Mouse (Mus musculus): ENCODE results near the gene Mrc1. TPM values are rescaled to one million over a fixed set of nuclear protein-coding genes. Genes with fewer than 3 reads are reported as not detected.
"Not testable (repeated sequence)": the region's sequence is repeated elsewhere in the genome, so short reads cannot be mapped to it uniquely, and the experiment has no call there.

Gene Mrc1
- under 1 TPM in 1 of 2 experiments, not detected in 1; 0.14 TPM for polyA plus RNA-seq (2017; shearing (Covaris generic))

GRCm38 (mm10) chr2:14229149-14229548, at the start of gene Mrc1:
TSS of gene Mrc1 (plus strand) at chr2:14229392.
- ATAC-seq: no peak

- no peak for ATAC-seq
Observed at GRCm38 (mm10) chr2:14184375-14184774, 44.8 kb upstream of the Mrc1 start.

GRCm38 (mm10) chr2:14190684-14191083, 38.5 kb upstream of the Mrc1 start:
- ATAC-seq: no peak

GRCm38 (mm10) chr2:14191601-14192000, 37.6 kb upstream of the Mrc1 start:
- ATAC-seq: no peak

GRCm38 (mm10) chr2:14192046-14192445, 37.1 kb upstream of the Mrc1 start:
- ATAC-seq: no peak

GRCm38 (mm10) chr2:14198325-14198903, 30.8 kb upstream of the Mrc1 start:
- ATAC-seq: not testable (repeated sequence)

- ATAC-seq: no peak
Observed at GRCm38 (mm10) chr2:14199621-14200020, 29.6 kb upstream of the Mrc1 start.

GRCm38 (mm10) chr2:14200879-14201445, 28.2 kb upstream of the Mrc1 start:
- not testable (repeated sequence) for ATAC-seq

- no peak for ATAC-seq
Observed at GRCm38 (mm10) chr2:14204308-14204707, 24.9 kb upstream of the Mrc1 start.

- no peak for ATAC-seq
Observed at GRCm38 (mm10) chr2:14206798-14207197, 22.4 kb upstream of the Mrc1 start.

- ATAC-seq: no peak
Observed at GRCm38 (mm10) chr2:14210731-14211130, 18.5 kb upstream of the Mrc1 start.

- ATAC-seq: no peak
Observed at GRCm38 (mm10) chr2:14211606-14212005, 17.6 kb upstream of the Mrc1 start.

GRCm38 (mm10) chr2:14214764-14215163, 14.4 kb upstream of the Mrc1 start:
- no peak for ATAC-seq

GRCm38 (mm10) chr2:14216653-14217052, 12.5 kb upstream of the Mrc1 start:
- no peak for ATAC-seq

- ATAC-seq: no peak
Observed at GRCm38 (mm10) chr2:14218126-14218525, 11.1 kb upstream of the Mrc1 start.

GRCm38 (mm10) chr2:14224387-14224786, 4.8 kb upstream of the Mrc1 start:
- no peak for ATAC-seq

GRCm38 (mm10) chr2:14228495-14228894, 697 bp upstream of the Mrc1 start:
- no peak for ATAC-seq

- ATAC-seq: no peak
Observed at GRCm38 (mm10) chr2:14229979-14230378, 787 bp downstream of the Mrc1 start.

- no peak for ATAC-seq
Observed at GRCm38 (mm10) chr2:14232897-14233296, 3.7 kb downstream of the Mrc1 start.

- ATAC-seq: no peak
Observed at GRCm38 (mm10) chr2:14233983-14234382, 4.8 kb downstream of the Mrc1 start.

GRCm38 (mm10) chr2:14235319-14235718, 6.1 kb downstream of the Mrc1 start:
- ATAC-seq: no peak

GRCm38 (mm10) chr2:14236920-14237319, 7.7 kb downstream of the Mrc1 start:
- no peak for ATAC-seq

GRCm38 (mm10) chr2:14237723-14238122, 8.5 kb downstream of the Mrc1 start:
- ATAC-seq: no peak

- ATAC-seq: no peak
Observed at GRCm38 (mm10) chr2:14239151-14239550, 10.0 kb downstream of the Mrc1 start.

- ATAC-seq: peak; percentile 63
Observed at GRCm38 (mm10) chr2:14244157-14244556, 15.0 kb downstream of the Mrc1 start.
